Comparison of ENCODE assay signal across 27 mouse cellular contexts in genomic region chr11:69328517-69328916, GRCm38 (mm10). TPM values are rescaled to one million over a fixed set of nuclear protein-coding genes. Genes with fewer than 3 reads are reported as not detected.
DNase-seq lines count a peak whose midpoint lies in the region; ATAC-seq and TF ChIP-seq lines count a peak whose summit lies in the region.
"Had no signal": no experiment of that assay in that cellular context is flagged by ENCODE, and none has a peak within 500 bp of the region (broad histone marks: within the 10 kb centered on the region; RNA-seq: fewer than 3 reads in every experiment).

No protein-coding gene starts in this region.

- H3K9ac ChIP-seq in heart, postnatal 0 days (replicated peaks; ENCODE audit: low read depth, low read length): no peak overlapping the region
- no peak overlapping the region for H3K9ac ChIP-seq in midbrain, embryonic 14.5 days (replicated peaks; ENCODE audit: low read length)
- H3K9ac ChIP-seq in midbrain, embryonic 15.5 days: no peak overlapping the region
- no peak overlapping the region for H3K9ac ChIP-seq in ES-E14 (ENCODE audit: insufficient read depth, low read depth, low read length, poor library complexity, severe bottlenecking)
- H3K9ac ChIP-seq: embryonic facial prominence, embryonic 13.5 days; forebrain, embryonic 12.5 days; forebrain, embryonic 15.5 days; heart, embryonic 12.5 days; heart, embryonic 15.5 days; hindbrain, embryonic 12.5 days; hindbrain, embryonic 15.5 days had no signal

- WGBS in heart, postnatal 0 days: 89% methylated on average over 6 of the region's 6 CpGs
- 91% methylated on average over 6 of the region's 6 CpGs for WGBS in midbrain, embryonic 14.5 days
- WGBS in midbrain, embryonic 15.5 days: 93% methylated on average over 6 of the region's 6 CpGs

- TF ChIP-seq EP300 in heart, postnatal 0 days (IDR thresholded peaks at IDR 0.05; ENCODE audit: low read depth): no peak

- peaks cover 6% of the 10 kb centered on the region; the same call in 1 of the 2 replicates for H3K27me3 ChIP-seq in heart, postnatal 0 days (ENCODE audit: control insufficient read depth, insufficient read depth, low read length)
- H3K27me3 ChIP-seq in midbrain, embryonic 14.5 days (ENCODE audit: control insufficient read depth, insufficient read depth, low read length): peaks cover 12% of the 10 kb centered on the region
- no peaks in the 10 kb centered on the region for H3K27me3 ChIP-seq in midbrain, embryonic 15.5 days (replicated peaks)

- peaks cover 39% of the 10 kb centered on the region for H3K4me1 ChIP-seq in heart, postnatal 0 days (ENCODE audit: control insufficient read depth, insufficient read depth)
- peaks cover 28% of the 10 kb centered on the region for H3K4me1 ChIP-seq in midbrain, embryonic 14.5 days (ENCODE audit: control insufficient read depth, insufficient read depth, low read length)
- H3K4me1 ChIP-seq in midbrain, embryonic 15.5 days: peaks cover 51% of the 10 kb centered on the region
- peaks cover 4 to 16% of the 10 kb centered on the region in 2 experiments for H3K4me1 ChIP-seq in ES-E14 (ENCODE audit: control insufficient read depth in 2 of 2, insufficient read depth in 2 of 2, low read length in 2 of 2, poor library complexity in 1 of 2)

- H3K36me3 ChIP-seq in heart, postnatal 0 days (replicated peaks; ENCODE audit: control insufficient read depth, insufficient read depth, low read length): no peaks in the 10 kb centered on the region
- H3K36me3 ChIP-seq in midbrain, embryonic 14.5 days (ENCODE audit: control insufficient read depth, insufficient read depth, low read length): no peaks in the 10 kb centered on the region
- no peaks in the 10 kb centered on the region for H3K36me3 ChIP-seq in midbrain, embryonic 15.5 days (replicated peaks)
- no peaks in the 10 kb centered on the region for H3K36me3 ChIP-seq in ES-E14 (ENCODE audit: control insufficient read depth, insufficient read depth, low read length, poor library complexity, severe bottlenecking)
- H3K36me3 ChIP-seq: embryonic facial prominence, embryonic 10.5 days; embryonic facial prominence, embryonic 13.5 days; forebrain, embryonic 12.5 days; forebrain, embryonic 15.5 days; heart, embryonic 12.5 days; heart, embryonic 15.5 days; hindbrain, embryonic 12.5 days; hindbrain, embryonic 15.5 days had no signal

- H3K4me2 ChIP-seq in heart, postnatal 0 days (ENCODE audit: low read depth, low read length): no peak overlapping the region
- no peak overlapping the region for H3K4me2 ChIP-seq in midbrain, embryonic 14.5 days (ENCODE audit: low read length)
- H3K4me2 ChIP-seq in midbrain, embryonic 15.5 days: no peak overlapping the region
- H3K4me2 ChIP-seq: embryonic facial prominence, embryonic 13.5 days; forebrain, embryonic 12.5 days; forebrain, embryonic 15.5 days; heart, embryonic 12.5 days; heart, embryonic 15.5 days; hindbrain, embryonic 12.5 days; hindbrain, embryonic 15.5 days had no signal

- DNase-seq in heart, postnatal 0 days (ENCODE audit: low spot score): peak; percentile 24
- no peak for DNase-seq in heart, postnatal 4 days
- DNase-seq in midbrain, embryonic 14.5 days: peak; percentile 11
- no peak for DNase-seq in ES-E14 (ENCODE audit: low read depth, low spot score)
- DNase-seq in ovary, postnatal 14 days (ENCODE audit: low spot score): no peak
- DNase-seq: adrenal gland, adult 2 months; adrenal gland, postnatal 14 days; cerebellum, adult 11-12 months; cerebellum, adult 8-10 months; cerebellum, postnatal 10 days; cerebellum, postnatal 36 days; embryo, embryonic 11 days; gastrocnemius, postnatal 25 days; heart, adult 18-20 months; heart, postnatal 14 days had no signal

- no peak for TF ChIP-seq CTCF in heart, postnatal 0 days (IDR thresholded peaks at IDR 0.05; ENCODE audit: low read depth)

- in situ Hi-C loops in ES-E14 (cut with MboI; ENCODE audit: low sequenced_read_pairs in 2 of 2, unreplicated experiment in 2 of 2): no loop called here

- H3K27ac ChIP-seq in heart, postnatal 0 days (ENCODE audit: low read depth): no peak overlapping the region
- H3K27ac ChIP-seq in midbrain, embryonic 14.5 days (replicated peaks; ENCODE audit: low read depth, low read length): no peak overlapping the region
- no peak overlapping the region for H3K27ac ChIP-seq in midbrain, embryonic 15.5 days
- no peak overlapping the region for H3K27ac ChIP-seq in ES-E14 (ENCODE audit: insufficient read depth, low read depth, low read length, poor library complexity, severe bottlenecking)
- H3K27ac ChIP-seq: embryonic facial prominence, embryonic 13.5 days; forebrain, embryonic 12.5 days; forebrain, embryonic 15.5 days; heart, embryonic 15.5 days; hindbrain, embryonic 12.5 days; hindbrain, embryonic 15.5 days had no signal

- ATAC-seq in heart, postnatal 0 days (ENCODE audit: insufficient read depth, low read depth): no peak
- ATAC-seq in midbrain, embryonic 14.5 days (ENCODE audit: low FRiP score, low TSS enrichment): no peak
- ATAC-seq in midbrain, embryonic 15.5 days (replicated peaks): no peak
- ATAC-seq: forebrain, embryonic 15.5 days had no signal

- H3K9me3 ChIP-seq in heart, postnatal 0 days (replicated peaks; ENCODE audit: control insufficient read depth, low read length): no peaks in the 10 kb centered on the region
- no peaks in the 10 kb centered on the region for H3K9me3 ChIP-seq in midbrain, embryonic 14.5 days (ENCODE audit: control insufficient read depth, low read length)
- no peaks in the 10 kb centered on the region for H3K9me3 ChIP-seq in midbrain, embryonic 15.5 days
- H3K9me3 ChIP-seq in ES-E14 (ENCODE audit: control insufficient read depth, insufficient read depth, low read depth, low read length): no peaks in the 10 kb centered on the region
- H3K9me3 ChIP-seq: embryonic facial prominence, embryonic 10.5 days; embryonic facial prominence, embryonic 13.5 days; forebrain, embryonic 12.5 days; forebrain, embryonic 15.5 days; G1E; heart, embryonic 12.5 days; heart, embryonic 15.5 days; hindbrain, embryonic 12.5 days; hindbrain, embryonic 15.5 days had no signal

- H3K4me3 ChIP-seq in heart, postnatal 0 days (ENCODE audit: low read depth, low read length): no peak overlapping the region
- H3K4me3 ChIP-seq in midbrain, embryonic 14.5 days (replicated peaks; ENCODE audit: low read depth, low read length): no peak overlapping the region
- no peak overlapping the region for H3K4me3 ChIP-seq in midbrain, embryonic 15.5 days
- H3K4me3 ChIP-seq in ES-E14 (ENCODE audit: insufficient read depth in 1 of 2, low read depth in 1 of 2, low read length in 2 of 2, poor library complexity in 1 of 2, severe bottlenecking in 1 of 2): no peak overlapping the region
- H3K4me3 ChIP-seq: embryonic facial prominence, embryonic 10.5 days; embryonic facial prominence, embryonic 13.5 days; erythroblast, embryonic 14.5 days; forebrain, embryonic 12.5 days; forebrain, embryonic 15.5 days; heart, embryonic 12.5 days; heart, embryonic 15.5 days; hindbrain, embryonic 12.5 days; hindbrain, embryonic 15.5 days had no signal

TF ChIP-seq in ES-E14, 5 proteins besides CTCF, POLR2A, EP300 and RAD21:
- TF ChIP-seq ZNF384 (IDR thresholded peaks at IDR 0.05; ENCODE audit: low read depth, low read length): no peak
- TF ChIP-seq HCFC1 (IDR thresholded peaks at IDR 0.05; ENCODE audit: borderline replicate concordance, insufficient read depth, low read length): peak; percentile 82
- no peak for TF ChIP-seq CHD2 (IDR thresholded peaks at IDR 0.05; ENCODE audit: low read depth, low read length)
- no peak for TF ChIP-seq MAFK (IDR thresholded peaks at IDR 0.05; ENCODE audit: insufficient read depth, low read depth, low read length)
- TF ChIP-seq ZC3H11A (IDR thresholded peaks at IDR 0.05; ENCODE audit: borderline replicate concordance, low read depth, low read length): no peak

RNA-seq across cellular contexts. Expression of gene Kcnab3, which starts 2.5 kb away (rescaled TPM):
- total RNA-seq in heart, postnatal 0 days (2014; rRNA removed; ENCODE audit: low replicate concordance): 1.1 and 2.8 TPM in 2 replicates
- 1.1 and 1.4 TPM in 2 replicates for polyA plus RNA-seq in heart, postnatal 0 days (2015; fragmentation: Nextera tagmentation; extraction: Ambion mirVana)
- total RNA-seq in heart, postnatal 4 days (2021): 1 to 10 TPM; 1.5 to 2.1 TPM
- polyA plus RNA-seq in midbrain, embryonic 14.5 days (2014; fragmentation: Nextera tagmentation; extraction: Ambion mirVana): 4.1 and 4.3 TPM in 2 replicates
- 4.1 and 4.9 TPM in 2 replicates for polyA plus RNA-seq in midbrain, embryonic 15.5 days (2015; fragmentation: Nextera tagmentation; extraction: Ambion mirVana)
- 1.6 and 2.2 TPM in 2 replicates for total RNA-seq in ES-E14 (2012; rRNA removed)
- total RNA-seq: hematopoietic stem cell, adult 5-6 weeks had no signal
- polyA plus RNA-seq: erythroblast, embryonic 14.5 days had no signal

RNA-seq across cellular contexts. Expression of gene Trappc1, which starts 4.7 kb away (rescaled TPM):
- total RNA-seq in heart, postnatal 0 days (2014; rRNA removed; ENCODE audit: low replicate concordance): 240 and 263 TPM in 2 replicates
- polyA plus RNA-seq in heart, postnatal 0 days (2015; fragmentation: Nextera tagmentation; extraction: Ambion mirVana): 180 and 186 TPM in 2 replicates
- 10 to 100 TPM; 81.6 to 86.4 TPM for total RNA-seq in heart, postnatal 4 days (2021)
- 189 and 220 TPM in 2 replicates for polyA plus RNA-seq in midbrain, embryonic 14.5 days (2014; fragmentation: Nextera tagmentation; extraction: Ambion mirVana)
- 182 and 184 TPM in 2 replicates for polyA plus RNA-seq in midbrain, embryonic 15.5 days (2015; fragmentation: Nextera tagmentation; extraction: Ambion mirVana)
- 44.1 and 62.2 TPM in 2 replicates for total RNA-seq in ES-E14 (2012; rRNA removed)

RNA-seq across cellular contexts. Expression of gene Cntrob, which starts 4.9 kb away (rescaled TPM):
- 7.5 and 15.5 TPM in 2 replicates for total RNA-seq in heart, postnatal 0 days (2014; rRNA removed; ENCODE audit: low replicate concordance)
- 6.9 and 8.4 TPM in 2 replicates for polyA plus RNA-seq in heart, postnatal 0 days (2015; fragmentation: Nextera tagmentation; extraction: Ambion mirVana)
- 10 to 100 TPM; 14.8 to 17.9 TPM for total RNA-seq in heart, postnatal 4 days (2021)
- polyA plus RNA-seq in midbrain, embryonic 14.5 days (2014; fragmentation: Nextera tagmentation; extraction: Ambion mirVana): 14.9 and 18.6 TPM in 2 replicates
- 22.1 and 22.2 TPM in 2 replicates for polyA plus RNA-seq in midbrain, embryonic 15.5 days (2015; fragmentation: Nextera tagmentation; extraction: Ambion mirVana)
- total RNA-seq in ES-E14 (2012; rRNA removed): 23.0 and 27.4 TPM in 2 replicates

RNA-seq across cellular contexts. Expression of gene Rnf227, which starts 11.7 kb away (rescaled TPM):
- 1.5 and 10.2 TPM in 2 replicates for total RNA-seq in heart, postnatal 0 days (2014; rRNA removed; ENCODE audit: low replicate concordance)
- polyA plus RNA-seq in heart, postnatal 0 days (2015; fragmentation: Nextera tagmentation; extraction: Ambion mirVana): 3.4 and 4.3 TPM in 2 replicates
- 1 to 10 TPM; 2.4 to 3.1 TPM for total RNA-seq in heart, postnatal 4 days (2021)
- 222 and 270 TPM in 2 replicates for polyA plus RNA-seq in midbrain, embryonic 14.5 days (2014; fragmentation: Nextera tagmentation; extraction: Ambion mirVana)
- 278 and 308 TPM in 2 replicates for polyA plus RNA-seq in midbrain, embryonic 15.5 days (2015; fragmentation: Nextera tagmentation; extraction: Ambion mirVana)
- 1.3 and 1.8 TPM in 2 replicates for total RNA-seq in ES-E14 (2012; rRNA removed)
- polyA plus RNA-seq: G1E had no signal

RNA-seq across cellular contexts. Expression of gene Chd3, which starts 40.7 kb away (rescaled TPM):
- total RNA-seq in heart, postnatal 0 days (2014; rRNA removed; ENCODE audit: low replicate concordance): 23.6 and 23.8 TPM in 2 replicates
- 10.3 and 12.4 TPM in 2 replicates for polyA plus RNA-seq in heart, postnatal 0 days (2015; fragmentation: Nextera tagmentation; extraction: Ambion mirVana)
- total RNA-seq in heart, postnatal 4 days (2021): 10 to 100 TPM; 75.3 to 76.7 TPM
- 77.5 and 80.8 TPM in 2 replicates for polyA plus RNA-seq in midbrain, embryonic 14.5 days (2014; fragmentation: Nextera tagmentation; extraction: Ambion mirVana)
- polyA plus RNA-seq in midbrain, embryonic 15.5 days (2015; fragmentation: Nextera tagmentation; extraction: Ambion mirVana): 98.2 and 102 TPM in 2 replicates
- 21.6 and 27.0 TPM in 2 replicates for total RNA-seq in ES-E14 (2012; rRNA removed)

Comparison
In these comparisons a context has a peak if more than half of its experiments do, and no peak if none do; other contexts are left out.
1. DNase-seq: peak in heart, postnatal 0 days (single experiment) and midbrain, embryonic 14.5 days (single experiment); none in heart, postnatal 4 days (single experiment), ES-E14 (single experiment) and ovary, postnatal 14 days (single experiment).